Mouse (Mus musculus) cortical plate, adult 2 months (tissue): Measurements from ENCODE around the gene Gramd1b.

Source experiments
- CTCF ChIP-seq: fragments of 200-500 bp; IDR thresholded peaks from 2 replicates; pipeline ENCODE4 v1.5.1; 2011; ENCODE audit warnings: mild to moderate bottlenecking, control low read depth, low read length; ENCODE audit not compliant: insufficient read depth; ENCODE audit errors: extremely low read depth
- POLR2A ChIP-seq: fragments of 200-500 bp; IDR thresholded peaks from 2 replicates; pipeline ENCODE4 v1.6.1; 2011; ENCODE audit warnings: mild to moderate bottlenecking, low read length, control low read depth; ENCODE audit not compliant: insufficient read depth; ENCODE audit errors: extremely low read depth

- TF ChIP-seq CTCF: no peak
- no peak for TF ChIP-seq POLR2A
These were observed 123.3 kb downstream of the Gramd1b start for GRCm38 (mm10) chr9:40407876-40408275.
